Mouse (Mus musculus): ENCODE data around the gene Nol4l. TPM values are rescaled to one million over a fixed set of nuclear protein-coding genes. Genes with fewer than 3 reads are reported as not detected.
"Not testable (repeated sequence)": the region's sequence is repeated elsewhere in the genome, so short reads cannot be mapped to it uniquely, and the experiment has no call there.

Nol4l gene
- polyA plus RNA-seq, 1 experiment = 19.2 TPM

DNA sequence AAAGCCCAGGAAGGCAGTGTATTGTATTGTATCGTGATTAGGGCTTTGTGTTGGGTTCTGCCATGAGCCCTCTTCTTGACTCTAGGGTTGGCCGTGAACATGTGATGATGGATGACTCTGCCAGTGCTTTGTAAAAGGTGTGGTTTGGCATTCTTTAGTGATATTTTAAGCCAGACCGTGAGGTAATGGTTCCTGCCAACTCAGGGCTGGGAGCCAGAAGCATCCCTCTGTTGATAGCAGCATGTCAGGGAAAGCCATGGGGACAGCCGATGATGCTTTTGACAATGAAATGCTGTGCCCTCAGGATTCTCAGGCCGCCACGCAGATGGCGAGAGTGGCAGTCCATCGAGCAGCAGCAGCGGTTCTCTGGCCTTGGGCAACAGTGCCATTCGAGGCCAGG, 136.7 kb downstream of the Nol4l start:
- no peak for TF ChIP-seq POLR2A (IDR thresholded peaks at IDR 0.05; ENCODE audit: borderline replicate concordance, low read depth, low read length)
- TF ChIP-seq CTCF (IDR thresholded peaks at IDR 0.05; ENCODE audit: low read depth, low read length) = no peak
- H3K4me3 ChIP-seq (ENCODE audit: insufficient read depth, low read length) = no peak overlapping the region

DNA sequence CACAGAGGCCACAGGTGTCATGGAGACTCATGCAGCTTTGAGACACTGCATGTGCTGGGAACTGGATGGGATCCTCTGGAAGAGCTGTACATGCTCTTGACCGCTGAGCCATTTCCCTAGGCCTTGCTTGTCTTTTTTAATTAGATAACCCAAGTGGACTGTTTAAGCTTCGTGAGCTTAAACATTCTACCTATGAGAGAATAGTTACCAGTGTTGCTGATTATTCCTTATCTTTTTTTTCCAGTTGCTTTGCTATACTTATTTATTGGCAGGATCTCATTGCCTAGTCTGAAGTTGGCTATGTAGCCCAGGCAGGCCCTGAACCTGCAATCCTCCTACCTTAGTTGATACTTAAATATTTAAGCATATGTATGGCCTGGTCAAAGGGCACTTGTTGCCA, 139.9 kb downstream of the Nol4l start:
- TF ChIP-seq POLR2A (IDR thresholded peaks at IDR 0.05; ENCODE audit: borderline replicate concordance, low read depth, low read length) = no peak
- TF ChIP-seq CTCF (IDR thresholded peaks at IDR 0.05; ENCODE audit: low read depth, low read length) = no peak
- H3K4me1 ChIP-seq (ENCODE audit: control insufficient read depth, insufficient read depth, low read length) = peaks cover 2% of the 10 kb centered on the region
- no peak overlapping the region for H3K4me3 ChIP-seq (ENCODE audit: insufficient read depth, low read length)
- H3K27ac ChIP-seq (ENCODE audit: insufficient read depth, low read depth, low read length) = no peak overlapping the region

More for the DNA sequence above, 136.7 kb downstream of the Nol4l start:
- Histone ChIP-seq H3K4me1 (ENCODE audit: control insufficient read depth, insufficient read depth, low read length) (no peaks in the 10 kb centered on the region), H3K27ac (ENCODE audit: insufficient read depth, low read depth, low read length) (no peak overlapping the region)

DNA sequence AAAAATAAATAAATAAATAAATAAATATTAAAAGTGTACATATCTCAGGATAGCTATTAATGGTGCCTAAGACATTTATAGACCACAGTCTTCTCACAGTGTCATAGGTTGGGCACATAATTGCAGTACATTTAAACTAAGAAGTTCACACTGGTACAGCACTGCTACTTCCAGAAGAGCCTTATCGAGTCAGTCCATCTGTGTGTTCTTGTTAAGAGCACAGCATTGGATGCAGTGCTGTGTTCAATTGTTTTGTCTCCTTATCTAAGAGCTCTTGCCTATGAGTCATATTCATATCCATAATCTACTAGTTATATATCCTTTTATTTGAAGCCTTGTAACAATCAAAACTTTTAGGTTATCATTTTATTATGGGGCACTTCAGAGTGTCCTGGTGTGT, 149.3 kb downstream of the Nol4l start:
- Histone ChIP-seq H3K27ac (ENCODE audit: insufficient read depth, low read depth, low read length) (no peak overlapping the region), H3K4me1 (ENCODE audit: control insufficient read depth, insufficient read depth, low read length) (peaks cover 6% of the 10 kb centered on the region), H3K4me3 (ENCODE audit: insufficient read depth, low read length) (no peak overlapping the region)
- no peak for TF ChIP-seq POLR2A (IDR thresholded peaks at IDR 0.05; ENCODE audit: borderline replicate concordance, low read depth, low read length)
- TF ChIP-seq CTCF (IDR thresholded peaks at IDR 0.05; ENCODE audit: low read depth, low read length) = no peak

DNA sequence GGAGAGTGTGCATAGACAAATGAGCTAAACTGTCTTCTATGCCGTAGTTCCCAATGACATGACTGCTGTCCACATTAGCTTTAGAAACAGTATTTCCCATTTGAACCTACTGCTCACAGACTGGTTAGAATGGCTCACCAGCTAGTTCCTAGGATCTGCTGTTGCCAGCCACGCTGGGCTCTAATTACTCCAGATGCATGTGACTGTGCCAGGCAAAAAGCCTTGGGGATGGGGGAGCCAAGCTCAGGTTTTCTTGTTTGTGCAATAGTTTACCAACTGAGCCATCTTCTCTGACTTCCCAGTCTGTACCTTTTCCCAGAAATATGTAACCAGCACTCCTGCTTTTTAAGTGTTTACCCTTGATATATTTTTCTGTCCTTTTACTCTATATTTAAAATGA, 154.4 kb downstream of the Nol4l start:
- Histone ChIP-seq H3K4me3 (ENCODE audit: insufficient read depth, low read length) (no peak overlapping the region), H3K27ac (ENCODE audit: insufficient read depth, low read depth, low read length) (no peak overlapping the region), H3K4me1 (ENCODE audit: control insufficient read depth, insufficient read depth, low read length) (peaks cover 3% of the 10 kb centered on the region; the same call in 1 of the 2 replicates)
- no peak for TF ChIP-seq CTCF (IDR thresholded peaks at IDR 0.05; ENCODE audit: low read depth, low read length)
- no peak for TF ChIP-seq POLR2A (IDR thresholded peaks at IDR 0.05; ENCODE audit: borderline replicate concordance, low read depth, low read length)

DNA sequence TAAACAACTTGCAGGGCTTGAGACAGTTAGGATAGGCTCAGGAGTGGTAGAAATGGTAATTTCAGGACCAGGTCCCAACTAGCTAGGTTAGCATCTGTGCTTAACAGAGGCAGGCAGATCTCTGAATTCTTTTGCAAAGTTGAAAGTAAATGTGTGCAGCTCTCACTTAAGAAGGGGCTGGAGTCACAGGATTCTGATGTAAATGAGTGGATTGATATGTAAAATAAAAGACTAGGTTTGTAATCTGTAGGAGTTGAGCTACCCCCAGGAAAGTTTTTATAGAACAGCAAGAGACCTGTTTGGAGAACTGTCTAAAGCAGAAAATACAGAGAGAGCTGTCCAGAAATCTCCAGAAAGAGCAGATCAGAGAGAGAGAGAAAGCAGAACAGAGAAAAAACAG, 158.9 kb downstream of the Nol4l start:
- no peak for TF ChIP-seq POLR2A (IDR thresholded peaks at IDR 0.05; ENCODE audit: borderline replicate concordance, low read depth, low read length)
- TF ChIP-seq CTCF (IDR thresholded peaks at IDR 0.05; ENCODE audit: low read depth, low read length) = no peak
- Histone ChIP-seq H3K4me3 (ENCODE audit: insufficient read depth, low read length) (no peak overlapping the region), H3K4me1 (ENCODE audit: control insufficient read depth, insufficient read depth, low read length) (peaks cover 3% of the 10 kb centered on the region; the same call in 1 of the 2 replicates), H3K27ac (ENCODE audit: insufficient read depth, low read depth, low read length) (no peak overlapping the region)

DNA sequence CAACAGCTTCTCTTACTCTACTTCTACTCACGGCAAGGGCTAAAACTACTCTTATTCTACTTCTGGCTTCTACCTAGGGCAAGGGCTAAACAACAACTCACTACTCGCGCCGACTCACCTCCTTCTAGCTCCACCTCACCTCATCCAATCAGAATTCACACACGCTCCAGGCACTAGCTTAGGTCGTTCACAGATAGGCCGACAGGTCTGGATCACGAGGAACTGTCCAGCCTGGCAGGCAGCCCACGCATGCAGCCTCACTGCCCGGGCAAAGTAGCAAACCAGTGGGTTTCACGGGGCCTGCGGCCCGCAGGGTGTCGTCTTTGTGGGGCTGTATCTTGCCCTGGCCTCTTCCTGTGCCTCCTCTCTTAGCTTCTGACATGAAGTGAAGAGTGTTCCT, 165.2 kb downstream of the Nol4l start:
- not testable (repeated sequence) for H3K27ac ChIP-seq (ENCODE audit: insufficient read depth, low read depth, low read length); H3K4me3 ChIP-seq (ENCODE audit: insufficient read depth, low read length); H3K4me1 ChIP-seq (ENCODE audit: control insufficient read depth, insufficient read depth, low read length)

DNA sequence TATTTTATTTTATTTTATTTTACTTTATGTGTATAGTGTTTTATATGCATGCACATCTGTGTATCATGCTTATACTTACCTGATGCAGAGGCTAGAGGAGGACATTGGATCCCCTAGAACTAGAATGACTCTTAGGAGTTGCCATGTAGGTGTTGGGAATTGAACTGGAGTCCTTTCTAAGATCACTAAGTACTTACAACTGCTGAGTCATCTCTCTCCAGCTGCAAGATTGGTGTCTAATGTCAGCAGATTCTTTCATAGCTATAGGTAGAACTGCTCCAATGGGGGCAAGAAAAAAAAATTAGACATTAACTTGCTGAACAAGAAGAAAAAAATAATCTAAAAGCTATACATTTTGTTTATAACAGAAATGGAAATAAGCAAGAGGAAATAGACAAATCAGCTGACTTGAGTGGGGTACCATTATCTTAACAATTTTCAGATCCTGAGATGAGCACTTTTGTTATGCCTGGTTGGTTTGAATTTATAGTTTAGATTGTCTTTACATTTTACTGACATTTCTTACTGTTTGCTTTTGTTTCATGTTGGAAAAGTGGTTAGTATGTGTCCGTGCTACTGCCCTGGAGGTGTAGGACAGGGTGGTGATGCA, 168.6 kb downstream of the Nol4l start:
- Histone ChIP-seq H3K4me1 (ENCODE audit: control insufficient read depth, insufficient read depth, low read length) (peaks cover 7% of the 10 kb centered on the region), H3K27ac (ENCODE audit: insufficient read depth, low read depth, low read length) (no peak overlapping the region), H3K4me3 (ENCODE audit: insufficient read depth, low read length) (no peak overlapping the region)
- TF ChIP-seq CTCF (IDR thresholded peaks at IDR 0.05; ENCODE audit: low read depth, low read length) (no peak), POLR2A (IDR thresholded peaks at IDR 0.05; ENCODE audit: borderline replicate concordance, low read depth, low read length) (no peak)

Other genes with a start within 250 kb of the Nol4l start
- gene Kif3b, start 238.6 kb downstream of the Nol4l start, polyA plus RNA-seq (2012; ENCODE audit: insufficient read depth, insufficient read length, missing spikeins) = 33.0 and 38.6 TPM in 2 replicates
- gene Asxl1, start 184.1 kb downstream of the Nol4l start, polyA plus RNA-seq (2012; ENCODE audit: insufficient read depth, insufficient read length, missing spikeins) = 31.7 and 36.3 TPM in 2 replicates
- gene 4930404H24Rik, start 37.2 kb downstream of the Nol4l start, polyA plus RNA-seq (2012; ENCODE audit: insufficient read depth, insufficient read length, missing spikeins) = not detected in 2 replicates
- 51.6 and 52.0 TPM in 2 replicates for gene Commd7, start 102.8 kb upstream of the Nol4l start, polyA plus RNA-seq (2012; ENCODE audit: insufficient read depth, insufficient read length, missing spikeins)
- 1.4 and 2.7 TPM in 2 replicates for gene Dnmt3b, start 119.5 kb upstream of the Nol4l start, polyA plus RNA-seq (2012; ENCODE audit: insufficient read depth, insufficient read length, missing spikeins)
- not detected in 2 replicates for gene Dnmt3c, start 166.7 kb upstream of the Nol4l start, polyA plus RNA-seq (2012; ENCODE audit: insufficient read depth, insufficient read length, missing spikeins)
- 93.2 and 93.8 TPM in 2 replicates for gene Mapre1, start 211.3 kb upstream of the Nol4l start, polyA plus RNA-seq (2012; ENCODE audit: insufficient read depth, insufficient read length, missing spikeins)
- not detected in 2 replicates for gene Efcab8, start 250.0 kb upstream of the Nol4l start, polyA plus RNA-seq (2012; ENCODE audit: insufficient read depth, insufficient read length, missing spikeins)